23 mouse cellular contexts compared by ENCODE assay signal in genomic region chr11:83041000-83041399, GRCm38 (mm10).
"Had no signal": no experiment of that assay in that cellular context is flagged by ENCODE, and none has a peak within 500 bp of the region (broad histone marks: within the 10 kb centered on the region; RNA-seq: fewer than 3 reads in every experiment).

No protein-coding gene starts in this region.

- H3K4me1 ChIP-seq: hindbrain, embryonic 10.5 days; hindbrain, embryonic 12.5 days; intestine, embryonic 15.5 days; limb, embryonic 13.5 days; limb, embryonic 15.5 days; liver, embryonic 12.5 days had no signal

- ATAC-seq: hindbrain, embryonic 16.5 days; intestine, embryonic 15.5 days; intestine, postnatal 0 days; liver, embryonic 12.5 days had no signal

- H3K9ac ChIP-seq: heart, embryonic 12.5 days; hindbrain, embryonic 12.5 days; hindbrain, embryonic 14.5 days; intestine, embryonic 15.5 days; limb, embryonic 13.5 days; limb, embryonic 15.5 days; liver, embryonic 12.5 days; liver, embryonic 14.5 days had no signal

- H3K27me3 ChIP-seq: heart, embryonic 12.5 days; liver, embryonic 12.5 days had no signal

- H3K4me3 ChIP-seq: gastrocnemius, adult 2 months; heart, adult 2 months; heart, embryonic 12.5 days; hindbrain, embryonic 10.5 days; hindbrain, embryonic 12.5 days; intestine, embryonic 15.5 days; layer of hippocampus, adult 2 months; left cerebral cortex, adult 2 months; limb, embryonic 13.5 days; limb, embryonic 15.5 days had no signal

- H3K27ac ChIP-seq: gastrocnemius, adult 2 months; heart, adult 2 months; heart, embryonic 10.5 days; hindbrain, embryonic 10.5 days; hindbrain, embryonic 12.5 days; hindbrain, embryonic 14.5 days; intestine, embryonic 15.5 days; layer of hippocampus, adult 2 months; left cerebral cortex, adult 2 months; limb, embryonic 13.5 days; limb, embryonic 15.5 days; liver, embryonic 12.5 days; liver, embryonic 14.5 days had no signal

- DNase-seq: gastrocnemius, adult 2 months; gastrocnemius, postnatal 10 days; gastrocnemius, postnatal 25 days; heart, adult 2 months; kidney, adult 18-20 months; kidney, adult 8-10 months; kidney, postnatal 10 days; kidney, postnatal 25 days; left cerebral cortex, postnatal 4 days had no signal

- H3K9me3 ChIP-seq: heart, embryonic 10.5 days; hindbrain, embryonic 10.5 days; hindbrain, embryonic 12.5 days; intestine, embryonic 15.5 days; limb, embryonic 13.5 days; limb, embryonic 15.5 days; liver, embryonic 12.5 days had no signal

- H3K36me3 ChIP-seq: heart, embryonic 10.5 days; heart, embryonic 12.5 days; hindbrain, embryonic 10.5 days; hindbrain, embryonic 12.5 days; intestine, embryonic 15.5 days; limb, embryonic 13.5 days; limb, embryonic 15.5 days; liver, embryonic 12.5 days had no signal
